Mouse (Mus musculus) kidney, embryonic 16.5 days (tissue): ENCODE results near the gene Ntn4. TPM values are rescaled to one million over a fixed set of nuclear protein-coding genes. Genes with fewer than 3 reads are reported as not detected.

ENCODE experiments used
- polyA plus RNA-seq: library from polyadenylated mRNA; unstranded; fragments of >200 nt; fragmentation: Nextera tagmentation; extraction: Ambion mirVana; gene quantifications from 2 replicates; pipeline ENCODE4 v1.2.1, GENCODE M21; 2015

The Ntn4 gene
- polyA plus RNA-seq, 1 experiment from 2014 or later = 0.59 TPM

Other genes starting within 250 kb of the Ntn4 start
- 177 and 178 TPM in 2 replicates for gene Lta4h, start 187.3 kb upstream of the Ntn4 start, polyA plus RNA-seq
- gene Hal, start 151.9 kb upstream of the Ntn4 start, polyA plus RNA-seq = 0.25 TPM in 1 of 2 replicates, not detected in the other
- gene Amdhd1, start 100.6 kb upstream of the Ntn4 start, polyA plus RNA-seq = 1.6 and 1.8 TPM in 2 replicates
- gene Ccdc38, start 100.0 kb upstream of the Ntn4 start, polyA plus RNA-seq = 0.32 and 0.35 TPM in 2 replicates
- gene Snrpf, start 51.0 kb upstream of the Ntn4 start, polyA plus RNA-seq = 114 and 128 TPM in 2 replicates
- gene Usp44, start 190.9 kb downstream of the Ntn4 start, polyA plus RNA-seq = 0.89 and 1.1 TPM in 2 replicates